Mouse (Mus musculus) thymus, adult 2 months (tissue): Measurements from ENCODE around the gene Gramd1a.

Experiments used
- CTCF ChIP-seq: fragments of 200-500 bp; IDR thresholded peaks from 2 replicates; pipeline ENCODE4 v1.5.1; 2012; ENCODE audit warnings: mild to moderate bottlenecking, control low read depth, low read length, moderate library complexity, borderline replicate concordance; ENCODE audit not compliant: control insufficient read depth, poor library complexity, insufficient read depth; ENCODE audit errors: extremely low read depth
- POLR2A ChIP-seq: fragments of 200-500 bp; IDR thresholded peaks from 2 replicates; pipeline ENCODE4 v1.6.1; 2012; ENCODE audit warnings: mild to moderate bottlenecking, low read length, control low read depth, moderate library complexity; ENCODE audit not compliant: control insufficient read depth, poor library complexity, insufficient read depth; ENCODE audit errors: extremely low read depth

- TF ChIP-seq POLR2A (no peak), CTCF (no peak)
Measured at GRCm38 (mm10) chr7:31098697-31099611, 56.7 kb downstream of the Gramd1a start.
